11 mouse cellular contexts compared by ENCODE assay signal in genomic region chr13:111050097-111050496, GRCm38 (mm10).
A peak's percentile ranks its signal among the peaks of the same experiment; 100 is the strongest.
DNase-seq lines count a peak whose midpoint lies in the region; ATAC-seq and TF ChIP-seq lines count a peak whose summit lies in the region.
"Had no signal": no experiment of that assay in that cellular context is flagged by ENCODE, and none has a peak within 500 bp of the region (broad histone marks: within the 10 kb centered on the region; RNA-seq: fewer than 3 reads in every experiment).

No protein-coding gene starts in this region.

- peak; percentile 71; the same call in 1 of the 2 replicates for ATAC-seq in hindbrain, embryonic 11.5 days (ENCODE audit: low FRiP score)
- ATAC-seq in hindbrain, embryonic 12.5 days (ENCODE audit: low FRiP score), result no peak
- ATAC-seq in inflammation-experienced regulatory T-cells, adult 6 months, result no peak

- WGBS in hindbrain, embryonic 11.5 days, result 35% methylated on average over 6 of the region's 6 CpGs
- WGBS in hindbrain, embryonic 12.5 days, result 24% methylated on average over 6 of the region's 6 CpGs

- no peaks in the 10 kb centered on the region for H3K9me3 ChIP-seq in hindbrain, embryonic 11.5 days (ENCODE audit: control insufficient read depth, low read length)
- no peaks in the 10 kb centered on the region for H3K9me3 ChIP-seq in hindbrain, embryonic 12.5 days (replicated peaks)
- H3K9me3 ChIP-seq: kidney, embryonic 15.5 days had no signal

- no peak overlapping the region for H3K4me2 ChIP-seq in hindbrain, embryonic 11.5 days (replicated peaks; ENCODE audit: low read depth, low read length)
- H3K4me2 ChIP-seq in hindbrain, embryonic 12.5 days (replicated peaks), result no peak overlapping the region
- H3K4me2 ChIP-seq: kidney, embryonic 15.5 days had no signal

- peak; percentile 4 to 13 for DNase-seq in adrenal gland, postnatal 36 days
- no peak for DNase-seq in adrenal gland, postnatal 25 days
- DNase-seq in hindbrain, embryonic 11.5 days (ENCODE audit: low spot score), result peak; percentile 25
- DNase-seq in brain, embryonic 14.5 days (ENCODE audit: low read depth), result peak; percentile 43
- peak; percentile 43 for DNase-seq in lung, postnatal 10 days
- no peak for DNase-seq in c-Kit-positive CD71-positive TER-119-positive erythroid progenitor cells, embryonic 14.5 days (ENCODE audit: low spot score)
- DNase-seq: liver had no signal

- no peaks in the 10 kb centered on the region for H3K4me1 ChIP-seq in hindbrain, embryonic 11.5 days (replicated peaks; ENCODE audit: control insufficient read depth, insufficient read depth, low read length)
- H3K4me1 ChIP-seq in hindbrain, embryonic 12.5 days, result peaks cover 6% of the 10 kb centered on the region

- no peak overlapping the region for H3K9ac ChIP-seq in hindbrain, embryonic 11.5 days (ENCODE audit: low read depth, low read length)
- H3K9ac ChIP-seq in hindbrain, embryonic 12.5 days, result no peak overlapping the region
- H3K9ac ChIP-seq: kidney, embryonic 15.5 days had no signal

- no peak overlapping the region for H3K27ac ChIP-seq in hindbrain, embryonic 11.5 days (ENCODE audit: low read depth, low read length)
- H3K27ac ChIP-seq in hindbrain, embryonic 12.5 days, result no peak overlapping the region
- H3K27ac ChIP-seq: kidney, embryonic 15.5 days had no signal

- TF ChIP-seq CTCF in brain, embryonic 14.5 days (IDR thresholded peaks at IDR 0.05; ENCODE audit: borderline replicate concordance, extremely low read depth, insufficient read depth, insufficient read length), result no peak

- H3K36me3 ChIP-seq in hindbrain, embryonic 11.5 days (ENCODE audit: control insufficient read depth, insufficient read depth, low read length), result no peaks in the 10 kb centered on the region
- no peaks in the 10 kb centered on the region for H3K36me3 ChIP-seq in hindbrain, embryonic 12.5 days
- H3K36me3 ChIP-seq: kidney, embryonic 15.5 days had no signal

- no peak overlapping the region for H3K4me3 ChIP-seq in hindbrain, embryonic 11.5 days (ENCODE audit: low read depth, low read length)
- no peak overlapping the region for H3K4me3 ChIP-seq in hindbrain, embryonic 12.5 days
- H3K4me3 ChIP-seq: erythroblast, embryonic 14.5 days; kidney, embryonic 15.5 days had no signal

- H3K27me3 ChIP-seq in hindbrain, embryonic 11.5 days (ENCODE audit: control insufficient read depth, insufficient read depth, low read length), result no peaks in the 10 kb centered on the region
- H3K27me3 ChIP-seq in hindbrain, embryonic 12.5 days, result no peaks in the 10 kb centered on the region
- H3K27me3 ChIP-seq: kidney, embryonic 15.5 days had no signal

- no peak for TF ChIP-seq POLR2A in brain, embryonic 14.5 days (IDR thresholded peaks at IDR 0.05; ENCODE audit: borderline replicate concordance, extremely low read depth, insufficient read depth, insufficient read length, poor library complexity, severe bottlenecking)

Comparison
In these comparisons a context has a peak if more than half of its experiments do, and no peak if none do; other contexts are left out.
1. DNase-seq: peak in adrenal gland, postnatal 36 days (2 of 2), hindbrain, embryonic 11.5 days (single experiment), brain, embryonic 14.5 days (single experiment) and lung, postnatal 10 days (single experiment); none in adrenal gland, postnatal 25 days (single experiment) and c-Kit-positive CD71-positive TER-119-positive erythroid progenitor cells, embryonic 14.5 days (single experiment).